15 mouse cellular contexts compared by ENCODE assay signal in the genomic region with DNA sequence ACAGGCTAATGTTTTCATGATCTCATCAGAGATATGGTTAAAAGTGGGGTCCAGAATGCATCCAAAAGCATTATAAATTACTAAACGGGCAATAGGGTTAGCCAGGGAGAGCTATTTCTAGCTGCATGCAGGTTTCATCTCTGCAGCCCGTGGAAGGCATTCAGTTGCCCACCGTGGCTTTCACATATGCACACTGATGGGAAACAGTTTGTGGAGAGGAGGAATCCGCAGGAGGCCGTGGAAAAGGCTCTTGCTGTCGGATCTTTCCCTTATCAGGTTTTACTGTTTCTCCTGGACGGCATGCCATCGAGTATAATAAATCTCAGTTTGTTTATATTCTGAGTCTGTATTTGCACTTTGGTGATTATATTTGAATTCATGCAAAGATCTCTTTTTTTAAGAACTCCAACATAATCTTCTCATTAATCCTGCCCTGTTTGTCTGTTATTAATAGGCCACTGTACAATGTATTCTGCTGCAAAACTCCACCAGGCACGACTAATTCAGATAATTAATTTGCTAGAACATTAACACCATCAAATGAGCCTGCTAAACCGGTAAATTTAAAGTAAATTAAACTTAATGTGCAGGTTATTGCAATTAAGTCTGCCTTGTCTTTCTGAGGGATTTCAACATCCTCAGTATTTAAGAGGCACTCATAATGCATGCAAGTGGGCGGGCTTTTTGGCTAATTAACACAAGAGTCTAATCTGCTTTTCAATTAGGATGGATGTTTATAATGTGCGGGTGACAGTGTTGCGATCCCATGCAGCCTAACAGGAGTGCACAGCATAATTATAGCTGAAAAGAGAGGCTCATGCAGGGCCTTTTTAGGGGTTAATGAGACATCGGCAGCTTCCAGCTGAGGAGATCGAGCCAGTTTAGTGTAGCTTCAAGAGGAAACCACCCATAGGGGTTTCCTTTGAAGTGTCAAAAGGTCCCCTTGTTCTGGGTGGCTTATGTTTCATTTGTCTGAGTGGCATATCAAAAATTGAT.
DNase-seq lines count a peak whose midpoint lies in the region; ATAC-seq and TF ChIP-seq lines count a peak whose summit lies in the region.
"Had no signal": no experiment of that assay in that cellular context is flagged by ENCODE, and none has a peak within 500 bp of the region (broad histone marks: within the 10 kb centered on the region; RNA-seq: fewer than 3 reads in every experiment).

No protein-coding gene starts in this region.

- peak; percentile 44 to 49 for DNase-seq in cerebellum, postnatal 14 days
- no peak for DNase-seq in cerebellum, adult 18-20 months
- peak; percentile 27 for DNase-seq in forebrain, embryonic 10.5 days (ENCODE audit: extremely low spot score, low spot score)
- no peak for DNase-seq in urinary bladder, postnatal 14 days (ENCODE audit: low spot score)
- DNase-seq in urinary bladder, postnatal 25 days (ENCODE audit: low spot score): no peak
- DNase-seq in kidney, adult 2 months: no peak
- DNase-seq: gastrocnemius, postnatal 14 days; kidney, adult 18-20 months; right cerebral cortex, adult 18-20 months; thymus, postnatal 14 days had no signal

- H3K4me2 ChIP-seq in hindbrain, embryonic 16.5 days (ENCODE audit: low read length): no peak overlapping the region
- no peak overlapping the region for H3K4me2 ChIP-seq in neural tube, embryonic 13.5 days
- H3K4me2 ChIP-seq: limb, embryonic 15.5 days; lung, embryonic 15.5 days had no signal

- no peaks in the 10 kb centered on the region for H3K9me3 ChIP-seq in forebrain, embryonic 10.5 days
- H3K9me3 ChIP-seq in hindbrain, embryonic 16.5 days (ENCODE audit: control insufficient read depth, low read length): no peaks in the 10 kb centered on the region
- H3K9me3 ChIP-seq in neural tube, embryonic 13.5 days: no peaks in the 10 kb centered on the region
- H3K9me3 ChIP-seq: limb, embryonic 15.5 days; lung, embryonic 15.5 days had no signal

- H3K4me3 ChIP-seq in forebrain, embryonic 10.5 days: no peak overlapping the region
- H3K4me3 ChIP-seq in hindbrain, embryonic 16.5 days (ENCODE audit: low read length): no peak overlapping the region
- H3K4me3 ChIP-seq in neural tube, embryonic 13.5 days: no peak overlapping the region
- no peak overlapping the region for H3K4me3 ChIP-seq in kidney, adult 2 months (ENCODE audit: insufficient read depth, low read depth, low read length)
- H3K4me3 ChIP-seq: limb, embryonic 15.5 days; lung, embryonic 15.5 days had no signal

- WGBS in forebrain, embryonic 10.5 days: 37% methylated on average over 15 of the region's 15 CpGs
- 26% methylated on average over 15 of the region's 15 CpGs for WGBS in hindbrain, embryonic 16.5 days
- 22% methylated on average over 15 of the region's 15 CpGs for WGBS in neural tube, embryonic 13.5 days
- WGBS in kidney, adult 2 months: 29% methylated on average over 15 of the region's 15 CpGs

- TF ChIP-seq POLR2A in kidney, adult 2 months (IDR thresholded peaks at IDR 0.05; ENCODE audit: low read depth, low read length): no peak

- H3K27ac ChIP-seq in forebrain, embryonic 10.5 days: no peak overlapping the region
- no peak overlapping the region for H3K27ac ChIP-seq in hindbrain, embryonic 16.5 days (ENCODE audit: low read depth, low read length)
- no peak overlapping the region for H3K27ac ChIP-seq in neural tube, embryonic 13.5 days (replicated peaks)
- no peak overlapping the region for H3K27ac ChIP-seq in kidney, adult 2 months (ENCODE audit: insufficient read depth, low read depth, low read length)
- H3K27ac ChIP-seq: limb, embryonic 15.5 days; lung, embryonic 15.5 days had no signal

- TF ChIP-seq CTCF in kidney, adult 2 months (conservative IDR thresholded peaks at IDR 0.05; ENCODE audit: insufficient read depth, insufficient read length, low read depth, low read length): no peak

- peak; percentile 83 for ATAC-seq in hindbrain, embryonic 16.5 days
- ATAC-seq in neural tube, embryonic 13.5 days (ENCODE audit: low read depth): peak; percentile 97
- ATAC-seq: activated CD4-positive, CD25-positive, alpha-beta regulatory T cell, adult 4 months had no signal

- peaks cover 86% of the 10 kb centered on the region for H3K27me3 ChIP-seq in forebrain, embryonic 10.5 days (ENCODE audit: poor library complexity, severe bottlenecking)
- H3K27me3 ChIP-seq in hindbrain, embryonic 16.5 days (replicated peaks; ENCODE audit: control insufficient read depth, insufficient read depth, low read length): peaks cover 3% of the 10 kb centered on the region; the same call in 1 of the 2 replicates
- peaks cover 22% of the 10 kb centered on the region for H3K27me3 ChIP-seq in neural tube, embryonic 13.5 days
- no peaks in the 10 kb centered on the region for H3K27me3 ChIP-seq in kidney, adult 2 months (replicated peaks; ENCODE audit: control insufficient read depth, insufficient read depth, low read length)
- H3K27me3 ChIP-seq: limb, embryonic 15.5 days; lung, embryonic 15.5 days had no signal

- H3K4me1 ChIP-seq in forebrain, embryonic 10.5 days: peaks cover 37% of the 10 kb centered on the region
- peaks cover 5% of the 10 kb centered on the region for H3K4me1 ChIP-seq in hindbrain, embryonic 16.5 days (ENCODE audit: control insufficient read depth, insufficient read depth, low read depth, low read length)
- peaks cover 23% of the 10 kb centered on the region for H3K4me1 ChIP-seq in neural tube, embryonic 13.5 days (replicated peaks)
- H3K4me1 ChIP-seq in kidney, adult 2 months (ENCODE audit: control insufficient read depth, insufficient read depth, low read length): no peaks in the 10 kb centered on the region
- H3K4me1 ChIP-seq: limb, embryonic 15.5 days; lung, embryonic 15.5 days had no signal

- no peaks in the 10 kb centered on the region for H3K36me3 ChIP-seq in forebrain, embryonic 10.5 days (replicated peaks)
- no peaks in the 10 kb centered on the region for H3K36me3 ChIP-seq in hindbrain, embryonic 16.5 days (ENCODE audit: control insufficient read depth, insufficient read depth, low read length)
- H3K36me3 ChIP-seq in neural tube, embryonic 13.5 days: no peaks in the 10 kb centered on the region
- H3K36me3 ChIP-seq in kidney, adult 2 months (ENCODE audit: control insufficient read depth, insufficient read depth, low read length): no peaks in the 10 kb centered on the region
- H3K36me3 ChIP-seq: limb, embryonic 15.5 days; lung, embryonic 15.5 days had no signal

- H3K9ac ChIP-seq in hindbrain, embryonic 16.5 days (ENCODE audit: low read depth, low read length): no peak overlapping the region
- no peak overlapping the region for H3K9ac ChIP-seq in neural tube, embryonic 13.5 days
- H3K9ac ChIP-seq: limb, embryonic 15.5 days; lung, embryonic 15.5 days had no signal

Comparison
In these comparisons a context has a peak if more than half of its experiments do, and no peak if none do; other contexts are left out.
1. DNase-seq: peak in cerebellum, postnatal 14 days (2 of 2) and forebrain, embryonic 10.5 days (single experiment); none in cerebellum, adult 18-20 months (0 of 2), urinary bladder, postnatal 14 days (single experiment), urinary bladder, postnatal 25 days (single experiment) and kidney, adult 2 months (single experiment).